Mouse (Mus musculus) liver, embryonic 16.5 days (tissue): ENCODE measurements at regions not wholly inside any gene's neighbourhood (a gene's known extent, or its start where the extent isn't known, plus 50 kb on each side); places are given as distances from the start of the nearest gene placed in this dataset.

ENCODE experiments used
- ATAC-seq: fragments of 200-750 bp; cut with Nextera tagmentation; 2 replicates; pipeline ENCODE4 v1.8.0; 2017; ENCODE audit warnings: low read depth, mild to moderate bottlenecking, moderate number of reproducible peaks, moderate library complexity
- H3K27ac ChIP-seq: fragments of 300-500 bp; sonication (generic); 2 replicates; pipeline ENCODE4 v1.5.1; 2014; ENCODE audit warnings: mild to moderate bottlenecking, low read length
- H3K27me3 ChIP-seq: fragments of 300-500 bp; sonication (generic); 2 replicates; pipeline ENCODE4 v1.6.1; 2014; ENCODE audit warnings: low read depth, low read length, mixed read lengths; ENCODE audit not compliant: control insufficient read depth, insufficient read depth
- H3K36me3 ChIP-seq: fragments of 300-500 bp; sonication (generic); 2 replicates; pipeline ENCODE4 v1.6.1; 2014; ENCODE audit warnings: mild to moderate bottlenecking; ENCODE audit not compliant: control insufficient read depth, insufficient read depth
- H3K4me1 ChIP-seq: fragments of 300-500 bp; sonication (generic); 2 replicates; pipeline ENCODE4 v1.6.1; 2014; ENCODE audit warnings: low read depth, low read length, mixed read lengths; ENCODE audit not compliant: control insufficient read depth
- H3K4me2 ChIP-seq: fragments of 300-500 bp; sonication (generic); 2 replicates; pipeline ENCODE4 v1.6.1; 2014; ENCODE audit warnings: low read depth, low read length, mixed read lengths
- H3K4me3 ChIP-seq: fragments of 300-500 bp; sonication (generic); 2 replicates; pipeline ENCODE4 v1.5.1; 2014; ENCODE audit warnings: low read depth, mild to moderate bottlenecking, low read length
- H3K9ac ChIP-seq: fragments of 300-500 bp; sonication (generic); 2 replicates; pipeline ENCODE4 v1.6.1; 2014; ENCODE audit warnings: low read depth, low read length
- H3K9me3 ChIP-seq: fragments of 300-500 bp; sonication (generic); replicated peaks from 2 replicates; pipeline ENCODE4 v1.6.1; 2016; ENCODE audit warnings: low read length; ENCODE audit not compliant: control insufficient read depth
- WGBS: fragments of 180-500 bp; shearing (Covaris S2); extraction: QIAGEN DNeasy Blood & Tissue Kit; methylation state at CpG from one replicate; pipeline ENCODE4 v1.1.7; 2014; ENCODE audit not compliant: insufficient replicate concordance; 5-methylcytosine and 5-hydroxymethylcytosine counted together

GRCm38 (mm10) chr6:140984249-140984648 is 255.2 kb downstream of the Gm11077 start:
- Histone ChIP-seq H3K36me3 (no peaks in the 10 kb centered on the region), H3K27me3 (no peaks in the 10 kb centered on the region), H3K9ac (no peak overlapping the region), H3K4me2 (no peak overlapping the region), H3K4me3 (no peak overlapping the region), H3K27ac (no peak overlapping the region), H3K4me1 (no peaks in the 10 kb centered on the region), H3K9me3 (no peaks in the 10 kb centered on the region; the same call in 1 of the 2 replicates)
- ATAC-seq = no peak
- WGBS = 60% methylated on average over 7 of the region's 7 CpGs

GRCm38 (mm10) chr6:140993643-140994580 is 255.2 kb upstream of the Pde3a start:
- Histone ChIP-seq H3K4me1 (no peaks in the 10 kb centered on the region), H3K9me3 (peaks cover 2% of the 10 kb centered on the region; the same call in 1 of the 2 replicates), H3K9ac (no peak overlapping the region), H3K4me3 (no peak overlapping the region), H3K36me3 (no peaks in the 10 kb centered on the region), H3K27ac (no peak overlapping the region), H3K27me3 (no peaks in the 10 kb centered on the region), H3K4me2 (no peak overlapping the region)
- 68% methylated on average over 13 of the region's 13 CpGs for WGBS
- ATAC-seq = no peak

GRCm38 (mm10) chr6:140995340-140996135 is 253.5 kb upstream of the Pde3a start:
- no peak for ATAC-seq
- 59% methylated on average over 14 of the region's 14 CpGs for WGBS

GRCm38 (mm10) chr6:140998069-140998468 is 251.0 kb upstream of the Pde3a start:
- Histone ChIP-seq H3K27me3 (no peaks in the 10 kb centered on the region), H3K4me1 (no peaks in the 10 kb centered on the region), H3K4me2 (no peak overlapping the region), H3K36me3 (no peaks in the 10 kb centered on the region), H3K9me3 (no peaks in the 10 kb centered on the region), H3K27ac (no peak overlapping the region), H3K9ac (no peak overlapping the region), H3K4me3 (no peak overlapping the region)
- 60% methylated on average over 7 of the region's 7 CpGs for WGBS
- ATAC-seq = no peak

More at GRCm38 (mm10) chr6:140995340-140996135, 253.5 kb upstream of the Pde3a start:
- Histone ChIP-seq H3K4me1 (no peaks in the 10 kb centered on the region), H3K4me3 (no peak overlapping the region), H3K4me2 (no peak overlapping the region), H3K9ac (no peak overlapping the region), H3K9me3 (peaks cover 2% of the 10 kb centered on the region; the same call in 1 of the 2 replicates), H3K36me3 (no peaks in the 10 kb centered on the region), H3K27ac (no peak overlapping the region), H3K27me3 (no peaks in the 10 kb centered on the region)

GRCm38 (mm10) chr6:141000552-141000951 is 248.5 kb upstream of the Pde3a start:
- Histone ChIP-seq H3K36me3 (no peaks in the 10 kb centered on the region), H3K4me2 (no peak overlapping the region), H3K27ac (no peak overlapping the region), H3K4me3 (no peak overlapping the region), H3K9ac (no peak overlapping the region), H3K4me1 (no peaks in the 10 kb centered on the region), H3K9me3 (no peaks in the 10 kb centered on the region), H3K27me3 (no peaks in the 10 kb centered on the region)
- no peak; the same call in 1 of the 2 replicates for ATAC-seq
- WGBS = 25% methylated on average over 2 of the region's 2 CpGs

- H3K36me3 ChIP-seq = no peaks in the 10 kb centered on the region
- 61% methylated on average over 3 of the region's 3 CpGs for WGBS
- no peaks in the 10 kb centered on the region for H3K27me3 ChIP-seq
These were observed 247.8 kb upstream of the Pde3a start for GRCm38 (mm10) chr6:141001306-141001705.

GRCm38 (mm10) chr6:141015055-141015681 is 233.9 kb upstream of the Pde3a start:
- 64% methylated on average over 11 of the region's 11 CpGs for WGBS
- Histone ChIP-seq H3K9ac (no peak overlapping the region), H3K4me2 (no peak overlapping the region), H3K4me3 (no peak overlapping the region), H3K27me3 (no peaks in the 10 kb centered on the region), H3K9me3 (no peaks in the 10 kb centered on the region), H3K4me1 (no peaks in the 10 kb centered on the region), H3K27ac (no peak overlapping the region), H3K36me3 (no peaks in the 10 kb centered on the region)
- no peak for ATAC-seq

More at GRCm38 (mm10) chr6:141001306-141001705, 247.8 kb upstream of the Pde3a start:
- Histone ChIP-seq H3K9me3 (no peaks in the 10 kb centered on the region), H3K27ac (no peak overlapping the region), H3K4me2 (no peak overlapping the region), H3K9ac (no peak overlapping the region), H3K4me3 (no peak overlapping the region), H3K4me1 (no peaks in the 10 kb centered on the region)
- ATAC-seq = no peak

GRCm38 (mm10) chr6:141023501-141023900 is 225.6 kb upstream of the Pde3a start:
- H3K9me3 ChIP-seq = no peaks in the 10 kb centered on the region
- no peak overlapping the region for H3K4me3 ChIP-seq
- no peak overlapping the region for H3K4me2 ChIP-seq
- H3K27me3 ChIP-seq = no peaks in the 10 kb centered on the region
- 54% methylated on average over 4 of the region's 4 CpGs for WGBS
- H3K9ac ChIP-seq = no peak overlapping the region
- no peak overlapping the region for H3K27ac ChIP-seq
- no peaks in the 10 kb centered on the region for H3K36me3 ChIP-seq
- H3K4me1 ChIP-seq = no peaks in the 10 kb centered on the region
- no peak for ATAC-seq
